Mouse (Mus musculus) spleen, adult 18-20 months (tissue): ENCODE results near the gene Rtl10.

ENCODE experiments used
- DNase-seq, 2 experiments: peaks; one replicate each; pipeline ENCODE4 v3.0.0; 2022; ENCODE audit warnings: mixed read lengths in 2 of 2

Rtl10 gene

DNA sequence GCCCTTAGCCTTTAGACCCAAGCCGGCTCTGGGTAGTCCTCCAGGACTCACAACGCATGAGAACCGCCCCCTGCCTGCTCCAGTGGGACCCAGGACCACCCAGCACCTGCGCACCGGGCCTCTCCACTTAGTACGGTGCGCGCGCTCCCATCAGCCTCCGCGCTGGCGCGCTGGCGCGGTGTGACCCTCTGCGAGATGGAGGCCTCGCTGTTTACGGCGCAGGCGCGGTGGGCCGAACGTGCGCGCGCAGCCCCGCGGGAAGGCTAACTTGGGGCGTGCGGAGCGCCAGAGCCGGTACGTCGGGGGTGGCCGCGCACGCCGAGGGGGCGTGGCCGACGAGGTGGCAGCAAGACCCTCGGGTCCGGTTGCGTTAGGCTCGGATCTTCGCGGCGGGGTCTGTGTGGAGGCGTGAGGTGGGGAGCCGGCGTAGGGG is at the start of gene Rtl10, which contains the start of gene Gnb1l:
Gene Rtl10 (plus strand): TSS at position 344 of the 433 bp plus-strand sequence.
Gene Gnb1l (plus strand): TSS at position 156 of the 433 bp plus-strand sequence.
- DNase-seq = peak; percentile 90 to 95

DNA sequence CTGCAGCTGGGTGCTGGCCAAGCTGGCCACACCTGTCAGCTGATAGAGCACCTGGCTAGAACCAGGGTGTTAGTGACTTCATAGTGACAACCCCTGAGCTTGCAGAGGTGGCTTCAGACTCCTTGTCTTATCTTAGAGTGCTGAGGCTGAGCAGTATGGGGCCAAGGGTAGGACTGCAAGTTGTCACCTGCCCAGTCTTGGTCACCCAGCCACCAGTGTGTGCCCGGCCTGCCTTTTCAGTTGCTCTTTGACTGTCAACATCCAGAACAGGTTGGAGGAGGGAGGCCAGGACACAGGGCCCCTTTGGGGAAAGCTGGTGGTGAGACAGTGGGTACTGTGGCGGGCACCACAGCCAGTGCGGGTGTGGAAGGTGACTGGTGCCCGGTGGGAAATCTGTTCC is 49.7 kb upstream of the Rtl10 start:
- no peak for DNase-seq

DNA sequence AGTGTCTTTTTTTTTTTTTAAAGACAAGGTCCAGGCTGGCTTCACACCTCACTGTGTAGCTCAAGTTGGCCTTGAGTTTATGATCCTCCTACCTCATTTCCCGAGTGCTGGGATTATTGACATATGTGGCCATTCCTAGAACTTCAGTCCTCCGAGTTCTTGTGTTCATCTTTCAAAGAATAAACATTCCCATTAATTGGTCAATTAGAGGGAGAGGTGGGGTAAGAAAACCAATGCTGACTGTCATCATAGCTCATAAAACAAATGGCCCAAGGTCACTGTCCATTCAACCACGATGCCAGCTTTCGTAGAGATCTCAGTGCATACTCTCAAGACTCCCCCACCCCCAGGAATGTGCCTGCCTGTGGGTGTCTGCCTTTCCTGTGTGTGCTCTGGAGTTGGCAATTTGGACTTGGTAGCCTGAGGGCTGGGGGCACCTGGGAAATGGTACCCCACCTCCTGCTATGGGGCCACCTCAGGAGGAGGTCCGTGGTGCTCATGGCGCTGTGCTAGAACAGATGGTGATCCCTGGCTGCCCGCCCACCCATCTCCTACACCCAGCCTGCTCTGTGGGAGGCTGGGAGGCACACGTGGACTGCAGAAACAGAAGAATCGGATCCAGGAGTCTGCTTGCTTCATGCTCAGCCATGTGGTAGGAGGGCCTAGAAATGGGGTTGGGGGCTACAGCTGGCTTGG is 47.1 kb upstream of the Rtl10 start:
- no peak for DNase-seq

DNA sequence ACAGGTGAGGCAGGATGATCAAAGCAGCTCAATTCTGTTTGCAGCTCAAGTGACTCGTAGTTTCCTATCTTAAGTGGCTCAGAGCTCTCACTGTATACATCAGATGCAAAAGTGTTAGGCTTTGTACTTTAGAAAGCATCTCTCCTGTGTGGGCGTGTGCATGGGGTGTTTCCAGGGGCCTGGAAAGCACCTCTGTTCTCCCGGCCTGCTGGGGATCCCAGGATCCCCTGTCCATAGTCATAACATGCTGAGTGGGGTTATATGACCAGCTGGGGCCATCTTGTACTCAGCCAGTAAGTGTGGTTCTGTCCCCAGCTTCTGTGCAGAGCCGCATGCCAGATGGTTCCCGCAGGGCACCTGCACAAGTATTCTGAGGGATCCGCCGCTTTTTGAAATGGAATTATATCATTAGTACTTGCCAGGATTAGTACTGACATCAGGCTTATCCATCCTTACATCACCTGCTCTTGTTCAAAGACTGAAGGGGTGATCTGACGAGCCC is 46.3 kb upstream of the Rtl10 start:
- no peak for DNase-seq

DNA sequence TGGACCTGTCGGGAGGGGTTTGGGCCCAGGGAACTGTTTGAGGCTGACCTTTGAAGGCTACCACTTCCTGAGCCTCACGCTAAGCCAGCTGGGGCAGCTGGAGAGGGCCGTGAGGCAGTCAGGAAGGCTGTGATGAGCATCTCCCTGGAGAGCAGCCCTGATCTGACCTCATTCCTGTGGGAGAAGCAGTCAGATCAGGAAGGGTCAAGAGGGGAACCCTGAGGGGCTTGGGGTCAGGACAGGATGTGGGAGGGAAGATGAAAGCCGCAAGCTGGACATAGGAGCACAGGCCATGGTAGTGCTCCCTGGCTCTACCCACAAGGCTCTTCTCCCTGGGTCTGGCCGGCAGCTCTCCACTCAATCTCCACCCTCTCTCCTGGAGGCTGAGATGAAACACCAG is 44.9 kb upstream of the Rtl10 start:
- no peak for DNase-seq

DNA sequence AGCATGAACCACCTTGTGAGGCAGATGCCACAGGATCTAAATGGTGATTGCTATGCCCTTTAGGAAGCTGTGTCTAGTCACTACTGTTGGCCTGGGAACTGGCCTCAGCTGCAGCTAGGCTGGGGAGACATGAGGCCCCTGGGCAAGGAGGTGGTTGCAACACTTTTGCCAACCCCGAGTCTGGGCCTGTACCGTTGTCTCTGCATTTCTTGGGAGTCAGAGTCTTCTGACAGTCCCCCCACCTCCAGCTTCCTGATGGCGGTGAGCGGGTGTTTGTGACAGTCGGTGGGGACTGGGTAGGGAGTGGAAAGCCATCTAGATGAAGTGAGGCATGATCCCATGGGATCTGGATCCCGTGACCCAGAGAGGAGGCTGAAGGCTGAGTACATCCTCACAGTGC is 43.3 kb upstream of the Rtl10 start:
- no peak for DNase-seq

DNA sequence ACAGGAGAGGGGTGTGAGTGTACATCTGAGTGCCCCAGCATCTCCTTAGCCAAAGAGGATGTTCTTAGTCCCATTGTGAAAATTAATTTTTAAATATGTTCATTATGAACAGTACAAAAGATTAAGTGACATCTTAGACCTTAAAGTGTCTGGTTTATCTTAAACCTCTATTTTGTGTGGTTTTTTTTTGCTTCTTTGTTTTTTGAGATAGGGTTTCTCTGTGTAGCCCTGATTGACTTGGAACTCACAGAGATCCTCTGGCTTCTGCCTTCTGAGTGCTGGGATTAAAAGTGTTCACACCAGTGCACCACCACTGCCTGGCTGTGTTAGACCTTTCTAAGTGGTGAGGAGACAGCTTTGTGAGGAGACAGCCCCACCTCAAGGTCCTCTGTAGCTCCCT is 40.0 kb upstream of the Rtl10 start:
- no peak for DNase-seq

DNA sequence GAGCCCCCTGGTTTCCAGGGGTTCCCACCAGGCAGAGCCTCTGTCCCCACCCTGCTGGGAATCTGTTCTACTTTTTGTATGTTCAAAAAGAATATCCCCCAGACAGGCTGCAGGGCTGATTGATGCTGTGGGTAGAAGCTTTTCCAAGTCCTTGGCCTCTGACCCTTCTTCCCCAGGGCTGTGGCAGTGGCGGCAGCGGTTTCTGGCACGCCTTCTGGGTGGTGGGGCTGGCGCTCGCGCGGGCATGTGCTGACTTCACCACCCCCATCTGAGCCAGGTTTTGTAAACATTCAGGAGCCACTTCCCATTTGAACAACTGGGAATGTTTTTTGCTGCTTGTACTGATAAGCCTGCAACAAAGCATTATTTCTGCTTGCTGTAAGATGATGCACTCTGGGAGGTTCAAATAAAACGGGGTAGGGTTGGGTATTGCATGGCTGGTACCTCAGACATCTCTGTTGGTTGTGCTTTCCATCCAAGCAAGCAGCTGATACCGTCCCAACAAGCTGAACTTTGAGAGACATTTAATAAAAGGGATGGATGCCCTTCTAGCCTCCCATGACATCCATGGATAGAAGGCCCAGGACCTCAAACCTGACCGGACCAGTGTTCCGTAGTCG is 39.3 kb upstream of the Rtl10 start:
- no peak for DNase-seq

DNA sequence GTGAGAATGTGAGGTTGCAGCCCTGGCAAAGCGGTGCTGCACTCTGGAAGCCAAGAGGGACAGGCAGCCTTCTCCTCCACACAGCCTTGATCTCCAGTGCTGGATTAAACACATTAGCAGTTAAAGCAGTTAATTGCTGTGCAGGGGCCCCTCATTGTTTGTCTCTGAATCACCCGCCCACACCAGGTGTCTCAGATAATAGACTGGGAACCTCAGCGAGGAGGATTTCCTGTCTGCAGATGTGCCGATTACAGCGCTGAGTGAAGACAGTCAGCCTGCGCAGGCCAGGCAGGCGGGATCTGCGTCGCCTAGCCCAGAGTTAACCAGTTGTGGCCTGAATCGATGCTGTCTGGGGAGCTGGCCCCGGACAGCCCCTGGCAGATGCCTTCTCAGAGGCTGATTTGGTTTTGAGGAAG is 38.7 kb upstream of the Rtl10 start:
- peak in 1 of 2 experiments; percentile 21 for DNase-seq

DNA sequence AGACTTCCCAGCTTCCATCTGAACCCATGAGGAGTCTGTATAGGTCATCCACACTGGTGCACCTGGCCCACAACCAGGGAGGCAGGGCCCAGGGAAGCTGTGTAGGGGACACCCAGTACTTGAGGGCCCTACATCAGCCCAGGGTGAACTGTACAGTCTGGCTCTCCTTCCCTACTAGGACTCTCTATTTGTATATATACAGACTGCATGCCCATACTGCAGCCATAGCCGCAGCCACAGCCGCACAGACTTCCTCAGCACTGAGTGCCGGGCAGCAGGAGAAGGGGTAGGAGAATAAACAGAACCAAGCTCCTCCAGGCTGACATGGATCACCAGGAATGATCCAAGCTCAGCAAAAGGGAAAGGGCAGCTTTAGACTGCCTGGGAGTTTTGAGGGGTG is 37.9 kb upstream of the Rtl10 start:
- DNase-seq = no peak

DNA sequence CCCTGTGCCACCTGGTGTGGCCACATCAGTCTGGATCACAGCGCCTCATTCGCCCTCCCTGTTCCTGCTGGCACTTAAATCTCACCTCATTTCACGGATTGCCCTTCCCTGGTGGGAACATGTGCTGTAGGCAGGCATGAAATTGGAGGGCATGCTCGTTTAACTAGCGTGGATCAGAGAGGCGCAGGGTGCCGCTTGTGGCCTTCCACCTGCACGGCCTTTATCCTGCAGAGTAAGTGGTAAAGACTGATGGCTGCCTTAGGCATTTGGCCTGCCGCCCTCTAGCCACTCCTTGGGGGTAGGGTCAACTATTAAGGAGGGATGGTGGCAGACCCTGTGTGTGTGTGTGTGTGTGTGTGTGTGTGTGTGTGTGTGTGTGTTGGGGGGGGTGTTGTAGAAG is 36.7 kb upstream of the Rtl10 start:
- DNase-seq = no peak

DNA sequence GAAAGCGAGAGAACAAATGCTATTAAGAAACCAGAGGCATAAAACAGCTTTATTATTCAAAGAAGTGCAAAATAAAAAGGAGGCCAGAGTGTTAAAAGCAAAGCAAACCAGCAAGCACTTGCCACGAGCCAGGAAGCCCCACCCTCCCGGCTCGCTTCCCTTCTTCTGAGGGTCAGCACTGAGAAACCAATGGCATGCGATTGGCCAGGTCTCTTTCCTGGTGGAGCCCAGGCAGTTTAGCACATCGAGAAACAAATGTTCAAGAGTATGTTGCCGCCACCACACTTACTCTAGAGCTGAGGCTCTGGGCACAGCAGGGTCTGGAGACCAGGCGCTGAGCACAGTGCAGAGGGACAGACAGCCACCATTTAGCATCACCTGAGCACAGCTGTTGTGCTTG is 36.1 kb upstream of the Rtl10 start:
- DNase-seq = no peak

DNA sequence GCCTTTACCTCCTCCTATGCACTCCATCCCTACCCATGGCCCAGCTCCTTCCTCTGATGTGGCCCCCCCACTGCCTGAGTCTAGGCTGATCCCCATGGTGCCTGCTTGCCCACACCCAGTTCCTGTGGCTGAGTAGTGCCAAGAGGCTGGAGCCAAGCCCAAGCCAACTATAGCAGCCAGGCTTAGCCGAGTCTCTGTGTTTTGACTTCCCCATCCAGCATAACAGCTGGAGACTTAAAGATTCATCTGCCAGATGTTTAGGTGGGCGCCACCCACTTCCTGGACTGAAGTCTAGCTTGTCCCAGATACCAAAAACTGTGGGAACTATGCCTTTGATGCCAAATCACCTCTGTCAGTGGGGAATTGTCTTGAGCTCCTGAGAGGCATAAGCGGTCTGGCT is 34.4 kb upstream of the Rtl10 start:
- no peak for DNase-seq

DNA sequence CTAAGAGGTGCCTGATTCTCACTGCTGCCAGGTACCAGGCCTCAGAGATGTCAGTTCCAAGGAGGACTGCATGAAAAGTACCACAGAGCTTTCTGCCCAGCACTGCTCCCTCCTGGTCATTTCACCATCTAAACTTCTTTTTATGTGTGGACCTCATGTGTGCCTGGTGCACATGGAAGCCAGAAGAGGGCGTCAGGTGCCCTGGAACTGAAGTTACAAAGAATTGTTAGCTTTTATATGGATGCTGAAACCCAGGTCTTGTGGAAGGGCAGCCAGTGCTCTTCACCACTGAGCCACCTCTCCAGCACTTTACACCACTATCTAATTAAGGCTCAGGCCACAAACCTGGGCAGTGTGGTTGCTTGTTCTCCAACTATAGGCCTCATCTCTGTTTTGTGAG is 27.9 kb upstream of the Rtl10 start:
- DNase-seq = no peak

DNA sequence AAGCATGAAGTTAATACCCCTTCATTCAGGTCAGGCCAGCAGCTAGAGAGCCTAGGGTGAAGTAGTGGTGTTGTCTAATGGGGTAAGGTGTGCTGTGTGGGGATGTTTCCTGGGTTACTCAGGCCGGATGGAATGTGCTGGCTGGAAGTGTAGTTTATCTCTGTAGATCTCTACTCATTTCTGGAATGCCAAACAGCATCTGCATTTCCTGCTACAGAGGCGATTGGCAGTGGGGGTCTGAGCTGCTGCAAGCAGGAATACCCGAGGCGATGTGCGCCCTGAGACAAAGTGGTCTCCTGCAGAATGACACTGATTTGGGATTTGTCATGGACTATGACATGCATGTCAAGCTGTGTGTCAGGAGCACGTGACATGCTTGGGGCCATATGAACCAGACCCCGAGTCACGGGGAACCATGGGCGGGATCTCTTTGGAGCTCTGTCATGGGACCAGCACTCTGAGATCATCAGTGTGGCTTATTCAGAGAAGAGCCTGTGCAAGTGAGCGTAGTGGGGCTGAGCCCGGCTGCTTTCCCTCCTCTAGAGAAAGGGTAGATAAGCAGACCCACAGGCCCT is 27.2 kb upstream of the Rtl10 start:
- no peak for DNase-seq

DNA sequence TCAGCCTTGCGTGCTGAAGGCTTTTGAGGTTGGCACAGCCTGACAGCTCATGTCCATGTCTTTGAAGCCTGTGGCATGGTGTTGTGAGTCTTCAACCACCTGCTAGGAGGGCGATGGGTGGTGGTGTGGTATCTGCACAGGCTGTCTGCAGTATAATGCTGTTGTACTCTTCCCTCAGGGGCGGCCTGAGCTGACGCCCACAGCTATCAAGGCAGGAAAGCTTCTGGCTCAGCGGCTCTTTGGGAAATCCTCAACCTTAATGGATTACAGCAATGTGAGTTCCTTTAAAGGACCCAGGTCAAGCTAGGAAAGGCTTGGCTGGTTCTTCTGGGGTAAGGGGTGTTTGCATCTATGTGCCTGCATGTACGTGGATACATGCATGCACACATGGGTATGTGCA is 26.7 kb upstream of the Rtl10 start:
- DNase-seq = no peak

DNA sequence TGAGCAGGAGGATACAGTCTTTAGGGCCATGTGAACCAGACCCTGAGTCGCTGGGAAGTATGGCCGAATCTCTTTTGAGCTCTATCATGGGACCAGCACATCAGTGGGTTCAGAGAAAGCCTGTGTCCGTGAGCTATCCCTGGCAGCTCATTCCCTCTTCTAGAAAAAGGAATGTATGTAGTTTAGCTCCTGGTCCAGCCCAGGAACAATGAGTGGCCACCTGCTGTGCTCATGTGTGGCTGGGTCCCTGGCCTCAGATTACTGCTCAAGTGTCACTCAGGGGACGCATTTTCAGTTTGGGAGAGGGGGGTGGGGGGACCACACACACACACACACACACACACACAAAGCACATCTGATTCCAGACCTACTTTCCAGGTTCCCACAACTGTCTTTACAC is 26.3 kb upstream of the Rtl10 start:
- no peak for DNase-seq

DNA sequence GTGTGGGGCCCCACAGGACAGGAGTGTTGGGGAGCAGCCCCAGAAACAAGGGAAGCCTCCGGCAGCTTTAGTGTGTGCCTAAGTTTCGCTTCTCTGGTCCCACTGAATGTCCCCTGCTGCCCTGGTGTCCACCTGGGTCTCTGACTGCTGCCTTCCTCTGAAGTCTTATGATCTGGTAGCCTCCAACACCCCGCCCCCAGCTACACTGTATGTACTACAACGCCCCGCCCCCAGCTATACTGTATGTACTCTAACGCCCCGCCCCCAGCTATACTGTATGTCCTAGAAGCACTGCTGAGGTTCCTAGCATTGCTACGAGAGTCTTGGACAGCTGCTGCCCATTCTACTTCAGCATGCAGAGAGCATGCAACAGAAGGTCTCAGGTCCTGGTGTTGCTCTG is 25.7 kb upstream of the Rtl10 start:
- no peak for DNase-seq

DNA sequence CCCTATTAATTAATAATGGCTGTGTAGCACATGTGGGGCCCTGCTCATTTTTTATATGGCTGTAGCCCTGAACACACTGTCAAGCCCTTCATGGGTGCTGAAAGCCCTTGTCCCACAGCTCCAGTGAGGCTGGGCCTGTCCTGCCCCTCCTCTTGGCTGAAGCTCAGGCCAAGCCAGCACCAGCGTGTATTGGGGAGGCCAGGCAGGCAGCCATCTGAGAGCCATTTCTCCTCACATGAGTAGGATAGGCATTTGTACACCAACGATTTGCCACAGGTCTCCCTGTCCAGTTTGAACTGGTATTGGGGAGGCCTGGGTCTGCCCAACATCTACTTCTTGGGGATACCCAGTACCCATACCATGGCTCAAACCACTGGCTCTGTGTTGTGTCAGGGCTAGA is 24.7 kb upstream of the Rtl10 start:
- no peak for DNase-seq

DNA sequence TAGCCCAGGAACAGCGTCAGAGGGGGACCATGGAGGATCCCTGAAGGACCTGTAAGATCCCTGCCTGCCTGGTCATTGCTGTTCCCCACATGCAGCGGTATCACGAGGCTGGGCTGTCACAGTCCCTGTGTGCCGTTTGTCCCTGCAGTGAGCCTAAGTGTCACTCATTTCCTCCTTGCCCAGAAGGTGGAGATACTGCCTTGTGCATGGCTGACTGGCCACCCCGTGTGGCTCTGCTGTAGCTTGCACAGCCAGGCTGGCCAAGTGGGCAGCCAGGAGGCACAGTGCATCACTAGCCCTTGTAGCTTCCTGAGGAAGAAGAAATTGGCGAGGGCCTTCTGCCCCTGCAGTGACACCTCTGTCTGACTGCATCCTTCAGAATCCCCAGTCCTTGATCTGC is 20.7 kb upstream of the Rtl10 start:
- DNase-seq = no peak

DNA sequence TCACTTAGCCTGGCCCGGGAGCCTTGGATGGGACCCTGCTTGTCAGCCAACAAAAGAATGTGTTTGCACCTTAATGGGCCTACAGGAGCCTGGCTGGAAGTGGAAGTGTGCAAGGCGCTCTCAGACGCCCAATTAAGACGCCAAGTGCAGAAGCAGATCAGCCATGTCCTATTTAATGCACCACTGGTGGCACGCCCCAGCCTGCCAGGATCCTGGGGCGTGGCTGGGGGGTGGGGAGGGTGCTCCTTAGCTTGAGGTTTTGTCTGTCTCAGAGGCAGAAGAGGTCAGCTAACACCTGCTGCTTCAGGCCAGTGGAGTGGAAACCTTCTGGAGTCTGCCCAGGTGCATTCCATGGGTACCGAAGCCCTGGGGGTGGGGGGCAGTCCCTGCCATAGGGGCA is 19.0 kb upstream of the Rtl10 start:
- no peak for DNase-seq

DNA sequence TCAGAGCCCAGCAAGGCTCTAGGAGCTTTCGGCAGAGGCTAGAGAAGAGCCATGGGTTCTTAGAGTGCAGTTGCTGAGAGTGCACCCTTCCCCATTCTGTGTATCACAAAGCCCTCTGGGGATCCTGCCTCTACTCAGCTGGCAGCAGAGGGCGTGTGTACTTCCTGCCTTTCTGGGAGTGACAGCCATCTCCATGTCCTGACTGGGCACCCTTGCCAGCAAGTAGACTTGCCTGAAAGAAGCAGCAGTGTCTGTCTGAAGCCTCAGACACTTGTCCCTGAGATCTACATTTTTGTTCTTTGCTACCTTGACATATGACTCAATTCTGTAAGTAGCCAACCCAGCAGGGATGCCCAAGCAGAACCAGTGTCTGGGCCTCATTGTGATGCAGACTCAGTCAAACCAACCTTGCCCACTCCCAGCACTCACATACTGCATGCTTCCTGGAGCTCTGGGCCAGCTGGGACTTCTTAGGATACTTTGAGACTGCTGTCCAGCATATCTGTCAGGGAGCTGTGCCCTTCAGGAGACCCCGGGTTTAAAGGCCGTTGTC is 17.7 kb upstream of the Rtl10 start:
- no peak for DNase-seq

DNA sequence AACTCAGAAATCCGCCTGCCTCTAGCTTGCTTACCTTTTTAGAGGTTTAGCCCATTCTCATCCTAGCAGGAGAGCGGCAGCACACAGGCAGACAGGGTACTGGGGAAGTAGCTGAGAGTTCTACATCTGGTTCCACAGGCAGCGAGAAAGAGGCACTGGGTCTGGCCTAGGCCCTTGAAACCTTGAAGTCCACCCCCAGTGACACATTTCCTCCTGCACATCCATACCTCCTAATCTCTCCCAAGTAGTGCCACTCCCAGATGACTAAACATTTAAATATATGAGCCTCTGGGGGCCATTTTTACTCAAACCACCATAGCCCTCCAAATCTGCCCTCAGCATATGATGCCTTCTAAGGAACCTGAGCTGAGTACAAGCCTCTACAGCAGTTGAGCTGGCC is 16.3 kb upstream of the Rtl10 start:
- no peak for DNase-seq

DNA sequence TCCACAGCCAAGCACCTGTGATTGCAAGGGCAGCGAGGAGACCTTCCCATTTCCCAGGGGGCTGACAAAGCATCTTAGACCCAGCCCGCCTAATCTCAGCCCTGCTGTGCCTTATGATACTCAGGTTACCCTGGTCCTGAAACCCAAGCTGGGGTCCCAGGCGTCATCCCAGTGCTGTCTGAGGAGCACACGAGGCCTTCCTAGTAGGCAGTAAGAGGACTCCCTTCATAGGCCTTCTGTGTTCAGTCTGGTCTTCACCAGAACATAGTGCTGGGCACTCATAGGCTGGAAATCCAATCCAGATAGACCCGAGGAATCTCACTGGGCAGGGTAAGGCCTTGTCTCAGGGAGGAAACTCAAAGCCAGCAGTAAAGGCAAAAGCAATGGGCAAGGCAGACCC is 14.9 kb upstream of the Rtl10 start:
- no peak for DNase-seq
